Mouse (Mus musculus) liver, embryonic 11.5 days (tissue): ENCODE results near the gene Mroh3. TPM values are rescaled to one million over a fixed set of nuclear protein-coding genes. Genes with fewer than 3 reads are reported as not detected.

Experiments used
- ATAC-seq: fragments of 200-750 bp; cut with Nextera tagmentation; replicated peaks from 2 replicates; pipeline ENCODE4 v1.8.0; 2017; ENCODE audit warnings: moderate number of reproducible peaks, mild to moderate bottlenecking, moderate TSS enrichment, moderate library complexity; ENCODE audit not compliant: low FRiP score
- DNase-seq: peaks from one replicate; pipeline ENCODE4 v3.0.0-alpha.2; 2017; ENCODE audit warnings: low spot score
- H3K27ac ChIP-seq: fragments of 300-500 bp; sonication (generic); 2 replicates; pipeline ENCODE4 v1.5.1; 2014; ENCODE audit warnings: mild to moderate bottlenecking, low read depth, low read length, control low read depth
- H3K27me3 ChIP-seq: fragments of 300-500 bp; sonication (generic); replicated peaks from 2 replicates; pipeline ENCODE4 v1.6.1; 2014; ENCODE audit warnings: low read length, mixed read lengths; ENCODE audit not compliant: control insufficient read depth, insufficient read depth
- H3K36me3 ChIP-seq: fragments of 300-500 bp; sonication (generic); 2 replicates; pipeline ENCODE4 v1.6.1; 2014; ENCODE audit warnings: mild to moderate bottlenecking, low read length, moderate library complexity, mixed read lengths; ENCODE audit not compliant: control insufficient read depth, insufficient read depth
- H3K4me1 ChIP-seq: fragments of 300-500 bp; sonication (generic); replicated peaks from 2 replicates; pipeline ENCODE4 v1.6.1; 2014; ENCODE audit warnings: low read length, mixed read lengths; ENCODE audit not compliant: control insufficient read depth, insufficient read depth
- H3K4me2 ChIP-seq: fragments of 300-500 bp; sonication (generic); 2 replicates; pipeline ENCODE4 v1.6.1; 2014; ENCODE audit warnings: mild to moderate bottlenecking, control low read depth, moderate library complexity
- H3K4me3 ChIP-seq: fragments of 300-500 bp; sonication (generic); 2 replicates; pipeline ENCODE4 v1.5.1; 2014; ENCODE audit warnings: low read depth, low read length, control low read depth
- H3K9ac ChIP-seq: fragments of 300-500 bp; sonication (generic); 2 replicates; pipeline ENCODE4 v1.6.1; 2014; ENCODE audit warnings: low read depth, low read length, control low read depth
- H3K9me3 ChIP-seq: fragments of 300-500 bp; sonication (generic); 2 replicates; pipeline ENCODE4 v1.6.1; 2016; ENCODE audit warnings: low read length, inconsistent platforms, mixed read lengths; ENCODE audit not compliant: control insufficient read depth
- WGBS: fragments of 180-500 bp; shearing (Covaris S2); extraction: QIAGEN DNeasy Blood & Tissue Kit; methylation state at CpG from one replicate; pipeline ENCODE4 v1.1.7; 2014; 5-methylcytosine and 5-hydroxymethylcytosine counted together
- polyA plus RNA-seq: library from polyadenylated mRNA; unstranded; fragments of >200 nt; fragmentation: Nextera tagmentation; extraction: Ambion mirVana; gene quantifications from 2 replicates; pipeline ENCODE4 v1.2.1, GENCODE M21; 2014

The Mroh3 gene
- polyA plus RNA-seq, 1 experiment from 2014 or later, result not detected

DNA sequence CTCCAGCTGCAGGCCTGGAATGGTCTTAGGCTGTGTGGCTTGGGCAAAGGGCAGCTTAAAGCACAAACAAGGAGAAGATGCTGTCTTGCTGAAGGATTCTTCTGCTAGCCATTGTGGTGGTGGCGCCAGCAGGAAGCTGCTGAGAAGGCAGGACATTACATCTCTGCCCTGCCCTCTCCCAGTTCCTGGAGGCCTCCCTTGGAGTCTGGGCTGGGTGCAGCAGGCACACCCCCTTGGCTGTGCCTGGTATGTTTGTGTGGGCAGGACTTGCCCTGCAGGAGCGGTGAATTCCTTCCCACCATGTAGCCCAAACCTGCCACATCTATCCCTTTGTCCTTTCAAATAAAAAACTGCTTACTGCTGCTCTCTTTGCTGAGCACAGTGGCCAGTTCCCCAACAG, 35.5 kb downstream of the Mroh3 start:
- Histone ChIP-seq H3K36me3 (peaks cover 2% of the 10 kb centered on the region), H3K4me2 (no peak overlapping the region), H3K27me3 (no peaks in the 10 kb centered on the region), H3K27ac (no peak overlapping the region; the same call in 1 of the 2 replicates), H3K9me3 (no peaks in the 10 kb centered on the region), H3K9ac (no peak overlapping the region), H3K4me1 (peaks cover 55% of the 10 kb centered on the region), H3K4me3 (no peak overlapping the region)
- DNase-seq, result no peak
- 85% methylated on average over 2 of the region's 2 CpGs for WGBS
- no peak for ATAC-seq

DNA sequence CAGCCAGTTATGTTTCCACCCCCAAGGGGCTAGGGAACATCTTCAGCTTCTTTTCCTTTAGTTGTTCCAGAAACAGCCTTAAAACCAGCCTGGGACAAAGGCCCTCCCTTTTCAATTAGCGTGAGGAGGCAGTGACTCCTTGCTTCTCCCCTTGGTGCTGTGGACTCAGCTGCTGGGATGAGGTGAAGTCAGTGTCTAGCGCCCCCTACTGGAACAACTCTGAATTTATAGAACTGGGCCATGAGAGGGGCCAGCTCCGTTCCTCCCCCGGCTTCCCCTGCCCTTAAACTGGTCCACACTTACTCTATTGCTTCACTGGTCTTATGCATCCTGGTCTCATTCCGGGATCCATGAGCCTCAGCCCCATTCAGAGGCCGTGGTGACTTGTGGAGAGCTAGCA, 37.4 kb downstream of the Mroh3 start:
- no peak overlapping the region for H3K9ac ChIP-seq
- peaks cover 51% of the 10 kb centered on the region for H3K4me1 ChIP-seq
- 39% methylated on average over 6 of the region's 6 CpGs for WGBS
- ATAC-seq (peak; percentile 21; the same call in 1 of the 2 replicates), DNase-seq (peak; percentile 64)
- no peak overlapping the region for H3K27ac ChIP-seq
- H3K4me2 ChIP-seq, result no peak overlapping the region
- H3K4me3 ChIP-seq, result no peak overlapping the region
- H3K9me3 ChIP-seq, result no peaks in the 10 kb centered on the region
- H3K27me3 ChIP-seq, result no peaks in the 10 kb centered on the region
- peaks cover 2% of the 10 kb centered on the region for H3K36me3 ChIP-seq

- Histone ChIP-seq H3K4me3 (peak overlapping the region; percentile 15; the same call in 1 of the 2 replicates), H3K27me3 (no peaks in the 10 kb centered on the region), H3K4me1 (peaks cover 43% of the 10 kb centered on the region), H3K36me3 (peaks cover 5% of the 10 kb centered on the region), H3K4me2 (peak overlapping the region; percentile 54), H3K27ac (peak overlapping the region; percentile 47; the same call in 1 of the 2 replicates), H3K9me3 (no peaks in the 10 kb centered on the region), H3K9ac (peak overlapping the region; percentile 42; the same call in 1 of the 2 replicates)
- ATAC-seq, result no peak; the same call in 1 of the 2 replicates
- DNase-seq, result no peak
- 21% methylated on average over 13 of the region's 13 CpGs for WGBS
Measured at GRCm38 (mm10) chr1:136174101-136174606, 38.5 kb downstream of the Mroh3 start.

- 71% methylated on average over 12 of the region's 12 CpGs for WGBS
- H3K4me1 ChIP-seq, result peaks cover 32% of the 10 kb centered on the region
Measured at GRCm38 (mm10) chr1:136172696-136173095, 39.9 kb downstream of the Mroh3 start.

DNA sequence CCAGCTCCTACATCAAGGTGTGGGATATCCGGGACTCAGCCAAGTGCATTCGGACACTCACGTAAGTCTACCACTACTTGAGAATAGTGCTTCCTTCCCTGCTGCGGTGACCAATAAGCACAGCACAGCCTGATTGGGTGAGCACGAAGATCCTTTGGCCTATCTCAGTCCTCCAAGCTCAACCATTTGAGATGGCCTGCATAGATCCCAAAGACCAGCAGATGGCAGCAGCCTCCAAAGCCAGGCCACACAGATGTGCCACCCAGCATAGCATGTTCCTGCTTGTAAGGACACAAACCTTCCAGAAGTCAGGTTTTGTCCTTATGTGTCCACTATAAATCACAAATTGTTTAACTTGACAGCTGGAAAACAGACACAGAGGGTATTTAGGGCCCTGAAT, 42.5 kb downstream of the Mroh3 start:
- Histone ChIP-seq H3K9me3 (no peaks in the 10 kb centered on the region), H3K27me3 (no peaks in the 10 kb centered on the region; the same call in 1 of the 2 replicates), H3K36me3 (peaks cover 2% of the 10 kb centered on the region), H3K4me3 (no peak overlapping the region), H3K9ac (no peak overlapping the region), H3K4me2 (no peak overlapping the region), H3K4me1 (peaks cover 18% of the 10 kb centered on the region), H3K27ac (no peak overlapping the region)
- peak; percentile 69 for ATAC-seq
- WGBS, result 11% methylated on average over 5 of the region's 5 CpGs
- DNase-seq, result peak; percentile 64

More at GRCm38 (mm10) chr1:136172696-136173095, 39.9 kb downstream of the Mroh3 start:
- H3K9me3 ChIP-seq, result no peaks in the 10 kb centered on the region
- no peak overlapping the region for H3K9ac ChIP-seq
- DNase-seq (no peak), ATAC-seq (no peak)
- H3K27me3 ChIP-seq, result no peaks in the 10 kb centered on the region
- H3K4me2 ChIP-seq, result no peak overlapping the region
- no peak overlapping the region for H3K27ac ChIP-seq
- no peak overlapping the region for H3K4me3 ChIP-seq
- peaks cover 5% of the 10 kb centered on the region for H3K36me3 ChIP-seq

DNA sequence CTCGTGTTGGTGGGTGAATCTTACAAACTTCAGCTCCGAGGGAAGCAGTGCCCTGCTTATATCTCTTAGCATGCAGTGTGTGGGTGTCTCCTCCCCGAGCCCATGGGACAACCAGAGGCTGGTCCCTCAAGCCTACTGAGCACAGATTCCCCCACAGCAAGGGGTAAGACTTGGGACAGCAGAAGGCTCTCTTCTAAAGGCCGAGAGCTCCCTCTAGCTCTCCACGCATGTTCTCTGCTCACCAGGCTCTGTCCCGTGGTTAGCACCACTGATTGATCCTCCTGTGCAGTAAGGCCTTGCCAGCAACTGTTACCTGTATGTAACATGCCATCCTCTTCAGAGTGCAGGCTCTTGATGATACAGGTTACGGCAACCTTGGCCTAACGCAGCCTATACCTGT, 45.0 kb downstream of the Mroh3 start:
- H3K4me2 ChIP-seq, result no peak overlapping the region
- H3K9ac ChIP-seq, result no peak overlapping the region
- H3K27ac ChIP-seq, result no peak overlapping the region

GRCm38 (mm10) chr1:136165436-136165835, 47.2 kb downstream of the Mroh3 start:
- H3K4me1 ChIP-seq, result no peaks in the 10 kb centered on the region
- no peak for DNase-seq
- peaks cover 7% of the 10 kb centered on the region; the same call in 1 of the 2 replicates for H3K36me3 ChIP-seq
- H3K27me3 ChIP-seq, result no peaks in the 10 kb centered on the region; the same call in 1 of the 2 replicates
- no peaks in the 10 kb centered on the region for H3K9me3 ChIP-seq
- H3K27ac ChIP-seq, result no peak overlapping the region
- no peak overlapping the region for H3K4me3 ChIP-seq
- ATAC-seq, result no peak
- no peak overlapping the region for H3K9ac ChIP-seq
- 83% methylated on average over 2 of the region's 2 CpGs for WGBS
- H3K4me2 ChIP-seq, result no peak overlapping the region

More for the DNA sequence above, 45.0 kb downstream of the Mroh3 start:
- Histone ChIP-seq H3K36me3 (peaks cover 5% of the 10 kb centered on the region; the same call in 1 of the 2 replicates), H3K4me1 (0 out of 2 replicates have a peak, but pooled peaks cover under 1% of the 10 kb centered on the region), H3K27me3 (no peaks in the 10 kb centered on the region; the same call in 1 of the 2 replicates), H3K4me3 (no peak overlapping the region), H3K9me3 (no peaks in the 10 kb centered on the region)
- DNase-seq, result no peak
- no peak for ATAC-seq
- WGBS, result 67% methylated on average over 8 of the region's 8 CpGs

GRCm38 (mm10) chr1:136161333-136161921, 51.2 kb downstream of the Mroh3 start:
- Histone ChIP-seq H3K4me1 (no peaks in the 10 kb centered on the region), H3K4me2 (no peak overlapping the region), H3K9ac (no peak overlapping the region), H3K36me3 (peaks cover 13% of the 10 kb centered on the region; the same call in 1 of the 2 replicates), H3K27ac (no peak overlapping the region), H3K4me3 (no peak overlapping the region), H3K27me3 (no peaks in the 10 kb centered on the region; the same call in 1 of the 2 replicates), H3K9me3 (no peaks in the 10 kb centered on the region)
- WGBS, result 88% methylated on average over 7 of the region's 7 CpGs
- ATAC-seq, result no peak
- no peak for DNase-seq

GRCm38 (mm10) chr1:136160930-136161329, 51.7 kb downstream of the Mroh3 start:
- H3K4me3 ChIP-seq, result no peak overlapping the region
- H3K27me3 ChIP-seq, result no peaks in the 10 kb centered on the region; the same call in 1 of the 2 replicates
- H3K9me3 ChIP-seq, result no peaks in the 10 kb centered on the region
- H3K27ac ChIP-seq, result no peak overlapping the region
- no peak overlapping the region for H3K4me2 ChIP-seq
- ATAC-seq, result no peak
- 86% methylated on average over 6 of the region's 6 CpGs for WGBS
- no peak overlapping the region for H3K9ac ChIP-seq
- no peak for DNase-seq
- H3K4me1 ChIP-seq, result no peaks in the 10 kb centered on the region
- peaks cover 15% of the 10 kb centered on the region; the same call in 1 of the 2 replicates for H3K36me3 ChIP-seq
